Mouse (Mus musculus): ENCODE measurements around the gene Anks1.

The Anks1 gene

DNA sequence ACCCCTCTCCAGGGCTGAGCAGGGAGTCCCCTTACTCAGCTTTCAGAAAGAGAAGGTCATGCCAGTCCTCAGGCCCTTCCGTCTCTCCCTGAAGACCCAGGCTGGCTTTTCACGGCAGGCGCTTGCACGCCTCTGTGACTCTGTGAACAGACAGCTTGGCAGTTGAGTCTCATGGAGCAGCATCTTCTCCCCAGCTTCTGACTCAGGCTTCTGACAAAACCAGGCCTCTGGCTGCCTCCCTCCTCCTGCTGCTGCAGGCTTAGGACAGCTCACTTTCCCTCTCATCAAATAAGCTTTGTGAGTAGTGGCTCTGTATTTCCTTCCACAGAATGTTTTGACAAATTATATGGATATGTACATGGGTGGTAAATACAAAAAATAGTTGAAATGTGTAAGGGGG is 91.3 kb downstream of the Anks1 start:
- DNase-seq = no peak

- no peak for DNase-seq
These were observed 91.7 kb downstream of the Anks1 start for GRCm38 (mm10) chr17:28000851-28001250.

DNA sequence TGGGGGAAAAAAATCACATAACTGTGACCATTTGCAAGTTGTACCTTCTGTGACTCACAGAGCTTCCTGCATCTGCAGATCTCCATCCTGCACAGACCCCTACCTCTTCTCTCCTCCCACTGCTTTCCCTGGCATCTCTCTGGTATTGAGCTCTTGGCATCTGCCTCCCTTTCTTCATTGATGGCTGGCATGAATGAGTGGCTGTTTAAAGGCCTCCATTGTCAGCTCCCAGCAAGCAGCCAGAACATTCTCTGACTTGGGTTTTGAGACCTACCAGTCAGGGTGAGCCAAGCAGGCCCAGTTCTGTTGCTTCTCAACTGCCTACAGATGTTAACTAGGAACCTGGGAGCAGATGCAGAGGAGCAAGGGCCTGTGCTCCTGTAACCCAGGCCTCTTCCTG is 96.3 kb downstream of the Anks1 start:
- DNase-seq = no peak

- no peak for DNase-seq
These were observed 97.1 kb downstream of the Anks1 start for GRCm38 (mm10) chr17:28006208-28006607.

GRCm38 (mm10) chr17:28006611-28007010 is 97.5 kb downstream of the Anks1 start:
- no peak for DNase-seq

GRCm38 (mm10) chr17:28007179-28007811 is 98.2 kb downstream of the Anks1 start:
- peak in 1 of 2 experiments; percentile 31 for DNase-seq

- DNase-seq = no peak
These were observed 98.9 kb downstream of the Anks1 start for GRCm38 (mm10) chr17:28007857-28008564.

DNA sequence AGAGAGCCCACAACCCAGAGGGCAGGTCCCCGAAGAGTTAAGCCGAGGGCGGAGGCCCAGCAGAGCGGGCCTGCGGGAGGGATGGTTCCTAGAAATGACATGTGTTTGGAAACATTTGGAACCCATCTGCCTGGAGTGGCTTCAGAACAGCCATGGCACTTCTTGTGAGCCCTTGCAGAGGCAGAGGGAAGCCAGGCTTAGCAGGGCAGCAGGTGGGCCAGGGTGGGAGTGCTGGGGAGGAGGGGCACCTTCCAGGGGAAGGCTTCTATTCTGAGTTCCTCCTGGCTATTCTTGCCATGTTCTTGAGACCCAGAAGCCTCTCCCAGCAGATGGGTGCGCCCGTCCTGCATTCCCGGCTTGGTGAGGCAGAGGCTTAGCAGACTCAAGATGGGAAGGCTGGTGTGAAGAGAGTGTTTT is 99.5 kb downstream of the Anks1 start:
- no peak for DNase-seq

DNA sequence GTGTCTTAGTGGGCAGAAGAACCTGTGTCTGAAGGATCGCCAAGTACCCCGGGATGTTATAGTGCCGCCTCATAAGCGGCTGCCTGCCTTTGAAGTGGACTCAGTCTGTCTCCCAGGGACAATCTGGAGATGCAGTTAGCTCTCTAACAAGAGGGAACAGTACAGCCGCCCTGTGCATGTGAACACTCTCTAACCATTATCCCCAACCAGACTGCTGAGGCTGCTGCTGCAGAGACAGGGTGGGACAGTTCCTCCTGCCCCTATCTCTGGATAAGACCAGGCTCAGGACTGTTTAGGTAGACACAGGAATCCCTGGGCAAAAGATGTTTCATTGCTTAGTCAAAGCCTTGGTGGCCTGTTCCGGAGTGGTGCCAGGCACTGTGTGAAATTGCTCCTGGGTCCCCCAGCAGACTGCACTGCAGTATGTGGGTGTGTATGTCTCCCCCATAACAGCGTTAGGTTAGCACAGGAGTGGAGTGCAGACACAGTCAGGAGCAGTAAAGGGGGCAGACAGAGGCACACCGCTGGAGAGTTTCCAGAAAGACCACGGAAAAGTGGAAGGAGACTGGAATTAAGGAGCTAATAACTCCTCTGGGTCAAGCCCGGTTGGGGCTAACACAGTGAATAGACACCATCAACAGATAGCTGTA is 100.1 kb downstream of the Anks1 start:
- no peak for DNase-seq

GRCm38 (mm10) chr17:28009716-28010114 is 100.6 kb downstream of the Anks1 start:
- DNase-seq = no peak

DNA sequence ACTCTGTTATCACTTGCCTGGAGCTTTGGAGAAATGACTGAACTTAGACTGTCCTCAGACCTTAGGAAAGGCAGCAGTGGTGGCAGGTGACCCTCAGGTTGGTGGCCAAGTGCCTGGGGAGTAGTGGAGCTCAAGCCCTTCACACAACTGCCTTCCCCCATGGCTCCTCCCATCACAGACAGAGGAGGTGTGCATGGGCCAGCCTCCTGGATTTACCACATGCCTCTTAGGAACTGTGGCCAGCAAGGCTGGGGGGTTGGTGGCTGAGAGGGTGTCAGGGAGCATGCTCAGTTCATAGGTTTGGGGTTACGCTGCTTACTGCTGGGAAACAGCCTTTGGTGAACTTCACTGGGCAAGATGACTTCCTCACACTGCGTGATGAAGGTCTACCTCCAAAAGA is 101.8 kb downstream of the Anks1 start:
- no peak for DNase-seq

DNA sequence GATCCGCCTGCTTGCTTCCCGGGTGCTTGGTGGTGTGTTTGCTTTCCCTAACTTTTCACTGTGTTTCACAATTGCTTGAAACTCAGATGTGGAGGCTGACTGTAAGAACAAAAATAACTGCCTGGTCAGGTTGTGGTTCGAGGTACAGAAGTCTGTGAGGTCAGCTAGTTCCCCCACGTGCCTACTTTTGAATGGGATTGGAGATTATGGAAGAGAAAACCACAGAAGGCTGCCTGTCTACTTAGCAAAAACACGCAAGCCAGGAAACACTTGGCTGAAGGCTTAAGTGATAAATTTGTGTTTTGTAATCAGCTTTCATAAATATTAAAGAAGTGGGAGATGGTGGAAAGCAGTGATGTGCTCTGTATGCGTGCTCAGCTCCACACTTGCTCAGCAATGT is 103.7 kb downstream of the Anks1 start:
- DNase-seq = no peak

DNA sequence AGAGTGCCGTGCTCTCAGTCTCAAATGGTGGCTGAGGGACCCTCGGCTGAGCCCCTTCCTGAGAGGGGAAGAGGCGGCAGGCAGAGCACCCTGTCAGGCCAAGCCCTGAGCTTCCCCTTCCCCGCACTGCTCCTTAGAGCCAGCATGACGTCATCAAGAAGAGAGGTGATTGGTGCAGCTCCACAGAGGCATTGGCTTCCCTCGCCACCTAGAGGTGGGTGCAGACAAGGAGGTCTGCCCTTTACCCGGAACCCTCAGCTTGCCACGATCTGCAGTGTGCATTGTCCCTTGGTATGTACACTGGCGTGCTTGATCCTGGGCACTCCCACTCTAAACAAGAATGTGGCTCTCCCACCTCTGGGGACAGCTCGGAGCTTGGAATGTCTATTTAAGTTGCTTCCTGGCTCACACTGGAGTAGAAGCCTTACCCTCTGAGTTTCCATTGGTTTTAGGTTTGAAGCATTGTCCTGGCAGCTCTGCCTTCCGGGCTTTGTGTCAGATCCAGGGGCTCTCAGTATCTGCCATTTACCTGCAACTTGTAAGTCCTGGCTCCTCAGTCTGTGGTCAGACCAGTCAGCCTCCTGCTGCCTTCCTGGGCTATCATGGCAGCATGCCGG is 104.3 kb downstream of the Anks1 start:
- peak; percentile 59 to 60 for DNase-seq

- no peak for DNase-seq
These were observed 105.3 kb downstream of the Anks1 start for GRCm38 (mm10) chr17:28014449-28014848.

DNA sequence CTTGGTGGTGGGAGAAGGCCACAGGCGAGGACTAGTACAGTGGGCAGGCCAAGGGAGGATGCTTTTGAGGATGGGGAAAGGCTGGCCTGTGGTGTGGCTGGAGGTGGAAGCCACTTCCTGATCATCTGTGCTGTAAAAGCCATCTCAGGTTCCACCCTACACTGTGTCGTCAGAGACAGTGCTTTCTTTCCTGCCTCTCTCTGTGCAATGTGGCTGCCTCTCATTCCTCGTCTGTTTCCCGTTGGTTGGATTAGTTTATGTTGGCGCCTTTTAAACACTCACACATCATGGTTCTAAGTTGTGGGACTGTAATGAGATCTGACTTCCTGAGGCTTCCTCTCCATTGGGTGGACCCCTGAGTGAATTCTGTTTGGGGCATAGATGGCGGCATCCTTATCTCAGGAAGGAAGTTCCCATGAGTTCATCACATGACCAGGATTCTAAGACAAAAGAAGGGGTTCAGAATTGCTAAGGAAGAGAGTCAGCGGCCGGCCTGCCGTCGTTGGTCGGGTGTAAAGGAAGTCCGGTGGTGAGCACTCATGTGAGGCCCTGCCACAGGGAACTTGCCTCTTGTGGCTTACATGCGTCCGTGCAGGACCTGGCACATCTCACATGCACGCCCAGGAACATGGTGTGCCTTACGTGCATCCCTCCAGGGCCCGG is 106.1 kb downstream of the Anks1 start:
- peak; percentile 27 to 36 for DNase-seq

DNA sequence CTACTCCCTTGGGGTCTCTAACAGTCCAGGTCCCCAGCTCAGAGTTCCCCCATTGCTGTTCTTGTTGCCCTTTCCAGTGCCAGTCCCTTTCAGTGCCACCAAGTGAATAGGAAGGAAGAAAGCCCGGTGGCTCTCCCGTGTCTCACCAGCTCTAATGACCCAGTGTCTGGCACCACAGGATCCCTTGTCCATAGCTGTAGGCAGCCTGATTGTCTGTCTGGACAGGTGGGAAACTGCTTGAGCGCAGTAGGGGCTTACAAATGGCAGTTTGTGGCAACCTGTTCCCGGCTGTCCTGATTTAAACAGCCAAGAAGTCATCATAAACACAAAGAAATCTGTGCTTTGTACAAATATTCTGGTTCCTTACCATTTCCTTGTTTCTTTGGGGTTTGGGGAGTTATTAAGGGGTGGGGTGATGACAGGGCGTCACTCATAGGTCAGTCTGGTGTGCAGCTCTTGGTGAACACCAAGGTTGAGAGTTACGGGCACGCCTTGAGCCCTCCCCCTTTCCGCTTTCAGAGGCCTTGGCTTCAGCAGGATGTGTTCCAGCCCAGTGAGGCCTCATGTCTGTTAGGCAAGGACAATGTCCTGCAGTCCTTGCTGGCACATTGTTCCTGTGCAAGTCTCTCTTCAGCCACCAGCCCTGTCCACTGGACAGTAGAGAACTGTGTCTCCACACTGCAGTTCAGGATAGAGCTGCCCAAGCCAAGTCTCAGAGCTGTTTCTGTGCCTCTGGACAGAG is 107.1 kb downstream of the Anks1 start:
- DNase-seq = no peak

DNA sequence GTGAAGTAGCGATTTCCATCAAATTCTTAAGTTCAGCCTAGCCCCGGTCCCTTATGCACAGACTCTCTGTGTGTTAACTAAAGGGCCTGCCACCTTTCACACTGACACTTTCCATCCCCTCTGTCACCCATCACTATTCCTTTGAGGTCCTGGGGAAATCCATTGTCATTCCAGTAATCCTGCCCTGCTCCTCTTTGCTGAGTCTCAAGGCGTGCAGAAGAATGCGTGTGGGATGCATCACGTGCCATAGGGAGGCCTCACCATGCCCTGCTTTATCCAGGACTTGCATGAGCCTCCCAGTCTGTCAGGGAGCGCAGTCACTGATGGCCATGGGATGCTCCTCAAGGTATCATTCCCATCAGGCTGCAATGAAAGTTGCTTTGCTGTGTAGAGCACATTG is 109.2 kb downstream of the Anks1 start:
- no peak for DNase-seq

DNA sequence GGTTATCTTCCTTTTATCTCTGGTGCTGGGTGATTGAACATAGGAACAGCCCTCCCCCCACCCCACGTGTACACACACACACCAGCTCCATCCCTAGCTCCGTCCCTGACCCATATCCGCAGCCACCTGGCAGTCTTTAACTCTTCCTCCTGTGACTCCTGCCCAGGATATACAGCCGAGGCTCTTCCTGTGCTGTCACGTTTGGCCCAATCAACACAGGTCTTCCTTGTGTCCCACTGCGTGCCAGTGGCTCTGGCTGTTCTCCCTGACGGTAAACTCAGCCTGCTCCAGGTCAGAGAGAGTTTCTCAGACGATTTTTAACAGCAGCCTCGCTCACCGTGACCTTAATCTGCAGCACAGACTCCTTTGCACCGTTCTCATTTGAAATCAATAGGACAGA is 109.7 kb downstream of the Anks1 start:
- no peak for DNase-seq

GRCm38 (mm10) chr17:28019785-28020696 is 110.9 kb downstream of the Anks1 start:
- no peak for DNase-seq

DNA sequence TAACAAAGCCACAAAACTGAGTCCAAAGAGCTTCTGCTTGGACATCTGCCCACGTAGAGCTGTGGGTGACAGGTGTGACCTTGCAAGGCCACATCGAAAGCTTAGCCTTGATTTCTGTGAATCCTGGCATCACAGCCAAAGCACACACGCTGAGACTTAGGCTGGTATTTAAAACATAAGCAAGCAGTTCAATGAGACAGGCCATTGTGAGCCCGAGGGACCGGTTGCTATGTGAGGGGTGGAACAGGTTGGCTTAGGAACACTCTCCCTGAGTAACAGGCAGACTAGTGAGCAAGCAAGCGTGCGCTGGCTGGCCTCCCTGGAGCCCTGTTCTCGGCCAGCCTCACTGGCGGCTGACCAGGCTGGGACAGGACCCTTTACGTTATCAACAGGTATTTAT is 112.8 kb downstream of the Anks1 start:
- DNase-seq = no peak

Data from spleen, adult 18-20 months (tissue).